Mouse (Mus musculus): Measurements from ENCODE around the gene Nfkbil1.

DNA sequence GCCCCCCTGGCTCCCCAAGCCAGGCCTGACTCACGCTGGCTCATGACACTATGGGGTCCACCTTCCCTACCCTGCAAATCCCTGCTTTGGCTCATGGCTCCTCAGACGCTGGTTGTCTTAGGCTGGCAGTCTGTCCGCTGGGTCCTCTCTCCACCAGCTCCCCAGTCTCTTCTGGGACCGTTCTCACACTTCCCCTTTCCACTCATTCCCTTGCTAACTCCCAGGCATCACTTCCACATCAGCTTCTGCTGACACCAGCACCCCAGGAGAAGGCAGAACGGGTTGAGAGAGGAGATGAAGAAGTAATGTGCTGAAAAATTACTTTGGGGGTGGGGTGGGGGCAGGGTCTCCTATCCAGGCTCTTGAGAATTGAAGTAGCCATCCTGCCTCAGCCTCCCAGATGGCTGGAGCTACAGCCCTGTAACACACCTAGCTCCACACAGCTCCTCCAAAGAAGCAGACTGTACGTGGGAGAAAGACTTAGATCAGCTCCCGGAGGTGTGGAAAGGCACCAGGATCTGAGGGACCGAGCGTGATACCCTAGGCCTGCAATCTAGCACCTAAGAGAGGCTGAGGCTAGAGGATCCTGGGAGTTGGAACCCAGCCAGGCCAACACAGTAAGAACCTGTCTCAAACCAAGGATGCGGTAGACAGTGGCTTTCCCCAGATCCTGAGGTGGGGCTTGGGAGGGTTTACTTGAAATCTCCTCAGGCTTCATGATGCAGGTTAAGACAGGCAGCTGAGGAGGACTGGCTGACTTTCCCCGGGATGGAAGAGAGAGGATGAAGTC lies 63.0 kb downstream of the Nfkbil1 start:
- no peak for TF ChIP-seq POLR2A (IDR thresholded peaks at IDR 0.05; ENCODE audit: insufficient read depth, low read depth, low read length)
- no peak for TF ChIP-seq CTCF (IDR thresholded peaks at IDR 0.05; ENCODE audit: insufficient read depth, low read depth, low read length)
